Mouse (Mus musculus) forebrain, embryonic 12.5 days (tissue): ENCODE results near the gene Ubqln1. TPM values are rescaled to one million over a fixed set of nuclear protein-coding genes. Genes with fewer than 3 reads are reported as not detected.

Experiments used
- ATAC-seq: fragments of 200-750 bp; cut with Nextera tagmentation; 2 replicates; pipeline ENCODE4 v1.8.0; 2017; ENCODE audit warnings: moderate TSS enrichment; ENCODE audit not compliant: low FRiP score
- H3K27ac ChIP-seq: fragments of 300-500 bp; sonication (generic); 2 replicates; pipeline ENCODE4 v1.5.1; 2016; ENCODE audit warnings: mild to moderate bottlenecking
- H3K27me3 ChIP-seq: fragments of 300-500 bp; sonication (generic); 2 replicates; pipeline ENCODE4 v1.6.1; 2016; ENCODE audit warnings: mild to moderate bottlenecking
- H3K36me3 ChIP-seq: fragments of 300-500 bp; sonication (generic); replicated peaks from 2 replicates; pipeline ENCODE4 v1.6.1; 2016; ENCODE audit warnings: mild to moderate bottlenecking
- H3K4me1 ChIP-seq: fragments of 300-500 bp; sonication (generic); 2 replicates; pipeline ENCODE4 v1.6.1; 2016
- H3K4me2 ChIP-seq: fragments of 300-500 bp; sonication (generic); 2 replicates; pipeline ENCODE4 v1.6.1; 2016; ENCODE audit warnings: mild to moderate bottlenecking, moderate library complexity
- H3K4me3 ChIP-seq: fragments of 300-500 bp; sonication (generic); replicated peaks from 2 replicates; pipeline ENCODE4 v1.5.1; 2016; ENCODE audit warnings: mild to moderate bottlenecking
- H3K9ac ChIP-seq: fragments of 300-500 bp; sonication (generic); 2 replicates; pipeline ENCODE4 v1.6.1; 2016; ENCODE audit warnings: mild to moderate bottlenecking
- H3K9me3 ChIP-seq: fragments of 300-500 bp; sonication (generic); 2 replicates; pipeline ENCODE4 v1.6.1; 2016
- WGBS: fragments of 180-500 bp; shearing (Covaris S2); methylation state at CpG from one replicate; pipeline ENCODE4 v1.1.7; 2016; 5-methylcytosine and 5-hydroxymethylcytosine counted together
- polyA plus RNA-seq: library from polyadenylated mRNA; unstranded; fragments of >200 nt; fragmentation: Nextera tagmentation; extraction: Ambion mirVana; gene quantifications from 2 replicates; pipeline ENCODE4 v1.2.1, GENCODE M21; 2016

The Ubqln1 gene
- 162 and 172 TPM in 2 replicates for polyA plus RNA-seq

- H3K4me1 ChIP-seq, result peaks cover 31% of the 10 kb centered on the region
- peak within 1 kb of the TSS; percentile 80 for H3K4me2 ChIP-seq
- H3K36me3 ChIP-seq, result no peaks in the 10 kb centered on the region
- H3K4me3 ChIP-seq, result peak within 1 kb of the TSS; percentile 97
- no peaks in the 10 kb centered on the region for H3K9me3 ChIP-seq
- H3K27me3 ChIP-seq, result peaks cover 4% of the 10 kb centered on the region
- 3% methylated on average over 59 of the region's 62 CpGs for WGBS
- peak within 1 kb of the TSS; percentile 99 for H3K9ac ChIP-seq
- ATAC-seq, result peak; percentile 95
- H3K27ac ChIP-seq, result peak within 1 kb of the TSS; percentile 83
Observed at GRCm38 (mm10) chr13:58215592-58216341, at the start of gene Ubqln1. Gene Ubqln1, minus strand, starts transcription at chr13:58215653.

- no peaks in the 10 kb centered on the region for H3K9me3 ChIP-seq
- H3K27ac ChIP-seq, result no peak overlapping the region
- peaks cover 16% of the 10 kb centered on the region for H3K36me3 ChIP-seq
- no peak overlapping the region for H3K9ac ChIP-seq
- no peak overlapping the region for H3K4me3 ChIP-seq
- H3K4me1 ChIP-seq, result no peaks in the 10 kb centered on the region
- no peaks in the 10 kb centered on the region for H3K27me3 ChIP-seq
- 86% methylated on average over 8 of the region's 8 CpGs for WGBS
- ATAC-seq, result no peak
- H3K4me2 ChIP-seq, result no peak overlapping the region
Observed at GRCm38 (mm10) chr13:58263546-58263945, 48.1 kb upstream of the Ubqln1 start.

GRCm38 (mm10) chr13:58261674-58262073, 46.2 kb upstream of the Ubqln1 start:
- 93% methylated on average over 4 of the region's 4 CpGs for WGBS
- Histone ChIP-seq H3K36me3 (peaks cover 16% of the 10 kb centered on the region), H3K4me2 (no peak overlapping the region), H3K27ac (no peak overlapping the region), H3K27me3 (no peaks in the 10 kb centered on the region), H3K9me3 (no peaks in the 10 kb centered on the region), H3K9ac (no peak overlapping the region), H3K4me3 (no peak overlapping the region), H3K4me1 (no peaks in the 10 kb centered on the region)
- no peak for ATAC-seq

GRCm38 (mm10) chr13:58253268-58253667, 37.8 kb upstream of the Ubqln1 start:
- no peak overlapping the region for H3K9ac ChIP-seq
- peaks cover 32% of the 10 kb centered on the region for H3K36me3 ChIP-seq
- no peaks in the 10 kb centered on the region for H3K4me1 ChIP-seq
- H3K27me3 ChIP-seq, result no peaks in the 10 kb centered on the region
- 87% methylated on average over 1 of the region's 1 CpGs for WGBS
- no peak for ATAC-seq
- H3K4me3 ChIP-seq, result no peak overlapping the region
- no peaks in the 10 kb centered on the region for H3K9me3 ChIP-seq
- no peak overlapping the region for H3K4me2 ChIP-seq
- no peak overlapping the region for H3K27ac ChIP-seq

- WGBS, result 93% methylated on average over 5 of the region's 5 CpGs
- Histone ChIP-seq H3K27me3 (no peaks in the 10 kb centered on the region), H3K9ac (no peak overlapping the region), H3K4me1 (no peaks in the 10 kb centered on the region), H3K36me3 (peaks cover 27% of the 10 kb centered on the region), H3K4me2 (no peak overlapping the region), H3K9me3 (no peaks in the 10 kb centered on the region), H3K4me3 (no peak overlapping the region), H3K27ac (no peak overlapping the region)
- ATAC-seq, result no peak
Observed at GRCm38 (mm10) chr13:58248957-58249356, 33.5 kb upstream of the Ubqln1 start.

GRCm38 (mm10) chr13:58236536-58236935, 21.1 kb upstream of the Ubqln1 start:
- Histone ChIP-seq H3K27me3 (no peaks in the 10 kb centered on the region), H3K27ac (no peak overlapping the region), H3K4me3 (no peak overlapping the region), H3K36me3 (peaks cover 23% of the 10 kb centered on the region), H3K9me3 (no peaks in the 10 kb centered on the region), H3K9ac (no peak overlapping the region), H3K4me1 (no peaks in the 10 kb centered on the region), H3K4me2 (no peak overlapping the region)
- 95% methylated on average over 7 of the region's 7 CpGs for WGBS
- ATAC-seq, result no peak

- Histone ChIP-seq H3K4me2 (no peak overlapping the region), H3K27me3 (no peaks in the 10 kb centered on the region), H3K4me1 (no peaks in the 10 kb centered on the region), H3K9ac (no peak overlapping the region), H3K27ac (no peak overlapping the region), H3K36me3 (peaks cover 18% of the 10 kb centered on the region), H3K9me3 (no peaks in the 10 kb centered on the region), H3K4me3 (no peak overlapping the region)
- WGBS, result 55% methylated on average over 5 of the region's 5 CpGs
- no peak for ATAC-seq
Observed at GRCm38 (mm10) chr13:58232611-58233010, 17.2 kb upstream of the Ubqln1 start.

- ATAC-seq, result no peak
- 91% methylated on average over 8 of the region's 8 CpGs for WGBS
Observed at GRCm38 (mm10) chr13:58232070-58232469, 16.6 kb upstream of the Ubqln1 start.

GRCm38 (mm10) chr13:58228624-58229023, 13.2 kb upstream of the Ubqln1 start:
- 81% methylated on average over 2 of the region's 2 CpGs for WGBS
- H3K4me3 ChIP-seq, result no peak overlapping the region

More at GRCm38 (mm10) chr13:58232070-58232469, 16.6 kb upstream of the Ubqln1 start:
- no peaks in the 10 kb centered on the region for H3K4me1 ChIP-seq
- H3K9ac ChIP-seq, result no peak overlapping the region
- no peak overlapping the region for H3K4me2 ChIP-seq
- H3K4me3 ChIP-seq, result no peak overlapping the region
- H3K9me3 ChIP-seq, result no peaks in the 10 kb centered on the region
- H3K27ac ChIP-seq, result no peak overlapping the region
- peaks cover 18% of the 10 kb centered on the region for H3K36me3 ChIP-seq
- no peaks in the 10 kb centered on the region for H3K27me3 ChIP-seq

GRCm38 (mm10) chr13:58225694-58226093, 10.2 kb upstream of the Ubqln1 start:
- H3K36me3 ChIP-seq, result no peaks in the 10 kb centered on the region
- no peak for ATAC-seq
- no peak overlapping the region for H3K9ac ChIP-seq
- H3K4me2 ChIP-seq, result no peak overlapping the region
- no peak overlapping the region for H3K4me3 ChIP-seq
- H3K4me1 ChIP-seq, result no peaks in the 10 kb centered on the region
- H3K27ac ChIP-seq, result no peak overlapping the region
- WGBS, result 45% methylated on average over 8 of the region's 8 CpGs
- no peaks in the 10 kb centered on the region for H3K27me3 ChIP-seq
- no peaks in the 10 kb centered on the region for H3K9me3 ChIP-seq

More at GRCm38 (mm10) chr13:58228624-58229023, 13.2 kb upstream of the Ubqln1 start:
- Histone ChIP-seq H3K27ac (no peak overlapping the region), H3K27me3 (no peaks in the 10 kb centered on the region), H3K36me3 (peaks cover 4% of the 10 kb centered on the region; the same call in 1 of the 2 replicates), H3K4me1 (no peaks in the 10 kb centered on the region), H3K4me2 (no peak overlapping the region), H3K9ac (no peak overlapping the region), H3K9me3 (no peaks in the 10 kb centered on the region)
- ATAC-seq, result no peak

- Histone ChIP-seq H3K27ac (no peak overlapping the region), H3K4me3 (no peak overlapping the region), H3K4me1 (peaks cover 5% of the 10 kb centered on the region; the same call in 1 of the 2 replicates), H3K9me3 (no peaks in the 10 kb centered on the region), H3K9ac (no peak overlapping the region), H3K4me2 (no peak overlapping the region), H3K27me3 (peaks cover 4% of the 10 kb centered on the region), H3K36me3 (no peaks in the 10 kb centered on the region)
- ATAC-seq, result no peak
- 87% methylated on average over 3 of the region's 3 CpGs for whole genome bisulfite sequencing
Observed at GRCm38 (mm10) chr13:58220206-58220605, 4.8 kb upstream of the Ubqln1 start.

GRCm38 (mm10) chr13:58217536-58217935, 2.1 kb upstream of the Ubqln1 start:
- Histone ChIP-seq H3K36me3 (no peaks in the 10 kb centered on the region), H3K27me3 (peaks cover 4% of the 10 kb centered on the region), H3K27ac (no peak overlapping the region), H3K9me3 (no peaks in the 10 kb centered on the region), H3K9ac (no peak overlapping the region), H3K4me2 (no peak overlapping the region), H3K4me3 (no peak overlapping the region), H3K4me1 (peaks cover 23% of the 10 kb centered on the region)
- ATAC-seq, result no peak
- WGBS, result 98% methylated on average over 2 of the region's 2 CpGs

- H3K9ac ChIP-seq, result no peak overlapping the region
- ATAC-seq, result no peak
- peak overlapping the region; percentile 97 for H3K4me3 ChIP-seq
- 91% methylated on average over 9 of the region's 9 CpGs for WGBS
- peaks cover 4% of the 10 kb centered on the region for H3K27me3 ChIP-seq
- H3K9me3 ChIP-seq, result no peaks in the 10 kb centered on the region
- no peak overlapping the region for H3K27ac ChIP-seq
- no peaks in the 10 kb centered on the region for H3K36me3 ChIP-seq
- peak overlapping the region; percentile 80 for H3K4me2 ChIP-seq
- peaks cover 31% of the 10 kb centered on the region for H3K4me1 ChIP-seq
Observed at GRCm38 (mm10) chr13:58216395-58216794, 942 bp upstream of the Ubqln1 start.
